Mouse (Mus musculus) embryo, embryonic 10.5 days (tissue): Measurements from ENCODE around the gene Arhgap21.
A peak's percentile ranks its signal among the peaks of the same experiment; 100 is the strongest.

ENCODE experiments used
- DNase-seq: peaks from one replicate; pipeline ENCODE4 v3.0.0-alpha.2; 2015; ENCODE audit warnings: low spot score

Arhgap21 gene

GRCm38 (mm10) chr2:20966176-20967100 lies 2.2 kb downstream of the Arhgap21 start:
- no peak for DNase-seq

GRCm38 (mm10) chr2:20965361-20965760 lies 3.3 kb downstream of the Arhgap21 start:
- DNase-seq, result no peak

GRCm38 (mm10) chr2:20964461-20964860 lies 4.2 kb downstream of the Arhgap21 start:
- no peak for DNase-seq

DNA sequence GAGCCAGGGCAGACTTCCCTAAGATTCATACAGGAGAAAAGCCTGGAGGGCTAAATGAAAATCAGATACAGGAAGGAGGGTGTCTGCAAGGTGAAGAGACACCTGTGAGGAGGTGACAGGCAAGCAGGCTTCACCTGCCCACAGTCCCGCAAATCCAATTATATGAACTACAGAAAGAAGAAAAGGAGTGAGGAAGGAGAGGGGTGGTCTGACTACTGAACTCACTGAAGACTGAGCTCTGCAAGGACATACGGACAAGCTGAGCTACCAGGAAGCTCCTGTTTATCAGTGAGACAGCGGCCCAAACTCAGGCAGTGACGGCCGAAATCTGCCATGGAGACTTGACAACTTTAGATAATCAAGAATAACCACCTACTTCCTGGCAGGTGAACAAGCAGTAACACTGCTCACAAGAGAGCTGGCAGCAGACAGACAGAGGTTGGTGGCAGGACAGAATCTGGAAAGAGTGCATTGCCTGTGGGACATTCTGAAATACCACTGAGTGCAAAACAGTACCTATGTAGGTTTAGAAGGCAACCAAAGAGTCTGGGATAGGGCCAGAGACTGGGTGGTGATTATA lies 5.4 kb downstream of the Arhgap21 start:
- DNase-seq, result no peak

- no peak for DNase-seq
Measured at GRCm38 (mm10) chr2:20962284-20962683, 6.4 kb downstream of the Arhgap21 start.

GRCm38 (mm10) chr2:20961825-20962224 lies 6.9 kb downstream of the Arhgap21 start:
- DNase-seq, result no peak

- DNase-seq, result no peak
Measured at GRCm38 (mm10) chr2:20961295-20961694, 7.4 kb downstream of the Arhgap21 start.

- no peak for DNase-seq
Measured at GRCm38 (mm10) chr2:20960668-20961035, 8.0 kb downstream of the Arhgap21 start.

GRCm38 (mm10) chr2:20959906-20960667 lies 8.6 kb downstream of the Arhgap21 start:
- no peak for DNase-seq

- DNase-seq, result no peak
Measured at GRCm38 (mm10) chr2:20959045-20959444, 9.6 kb downstream of the Arhgap21 start.

- DNase-seq, result no peak
Measured at GRCm38 (mm10) chr2:20957995-20958394, 10.7 kb downstream of the Arhgap21 start.

GRCm38 (mm10) chr2:20956716-20957115 lies 12.0 kb downstream of the Arhgap21 start:
- DNase-seq, result no peak

- DNase-seq, result no peak
Measured at GRCm38 (mm10) chr2:20955996-20956395, 12.7 kb downstream of the Arhgap21 start.

GRCm38 (mm10) chr2:20955376-20955775 lies 13.3 kb downstream of the Arhgap21 start:
- no peak for DNase-seq

GRCm38 (mm10) chr2:20952716-20953115 lies 16.0 kb downstream of the Arhgap21 start:
- DNase-seq, result no peak

GRCm38 (mm10) chr2:20949168-20949567 lies 19.5 kb downstream of the Arhgap21 start:
- no peak for DNase-seq

- no peak for DNase-seq
Measured at GRCm38 (mm10) chr2:20947036-20947435, 21.6 kb downstream of the Arhgap21 start.

DNA sequence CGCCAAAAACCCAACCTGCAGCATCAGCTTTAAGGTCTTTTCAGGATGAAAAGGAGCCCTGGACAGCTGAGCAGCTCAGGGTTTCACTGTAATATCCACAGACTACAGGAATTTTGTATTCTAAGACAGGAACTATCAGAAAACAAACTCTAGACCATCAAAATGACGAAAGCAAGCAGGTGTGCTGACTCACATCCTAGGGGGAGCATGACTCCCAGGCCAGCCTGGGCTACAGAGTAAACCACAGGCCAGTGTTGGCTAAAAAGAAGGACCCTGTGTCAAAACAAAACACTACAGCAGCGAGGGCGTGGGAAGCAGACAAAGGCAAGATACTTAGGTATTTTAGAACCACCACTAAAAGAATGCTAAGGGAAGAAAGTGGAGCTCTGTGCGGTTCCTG lies 23.1 kb downstream of the Arhgap21 start:
- no peak for DNase-seq

GRCm38 (mm10) chr2:20943730-20944454 lies 24.8 kb downstream of the Arhgap21 start:
- DNase-seq, result peak; percentile 24

DNA sequence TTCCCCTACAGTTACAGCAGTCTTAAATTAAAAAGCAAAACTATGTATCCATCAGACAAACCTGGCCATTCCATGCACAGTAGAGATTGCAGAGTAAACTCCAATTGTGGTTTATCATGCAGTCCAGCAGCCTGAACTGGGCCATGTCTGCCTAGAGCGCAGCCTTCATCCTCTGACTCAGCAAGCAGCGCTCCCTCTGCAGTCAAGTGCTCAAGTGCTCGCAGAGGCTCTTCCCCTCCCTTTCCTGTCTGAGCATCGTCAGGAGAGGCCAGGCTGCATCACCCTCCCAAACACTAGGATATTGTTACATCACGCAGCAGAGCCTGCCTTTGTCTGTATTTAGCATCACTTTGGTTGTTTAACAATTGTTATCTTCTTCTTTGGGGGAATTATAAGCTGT lies 25.5 kb downstream of the Arhgap21 start:
- DNase-seq, result peak; percentile 66

- DNase-seq, result peak; percentile 70
Measured at GRCm38 (mm10) chr2:20942434-20943198, 26.1 kb downstream of the Arhgap21 start.
